Mouse (Mus musculus) liver, postnatal 0 days (tissue): ENCODE data around the gene Agap1. TPM values are rescaled to one million over a fixed set of nuclear protein-coding genes. Genes with fewer than 3 reads are reported as not detected.
A peak's percentile ranks its signal among the peaks of the same experiment; 100 is the strongest.

ENCODE experiments used
- ATAC-seq: fragments of 200-750 bp; cut with Nextera tagmentation; 2 replicates; pipeline ENCODE4 v1.8.0; 2017; ENCODE audit warnings: mild to moderate bottlenecking, moderate library complexity
- DNase-seq: peaks from one replicate; pipeline ENCODE4 v3.0.0-alpha.2; 2016
- H3K27ac ChIP-seq: fragments of 300-500 bp; sonication (generic); 2 replicates; pipeline ENCODE4 v1.5.1; 2014; ENCODE audit warnings: antibody characterized with exemption, moderate library complexity, mild to moderate bottlenecking, low read depth
- H3K27me3 ChIP-seq: fragments of 300-500 bp; sonication (generic); 2 replicates; pipeline ENCODE4 v1.6.1; 2014; ENCODE audit warnings: low read length, control low read depth, mixed read lengths; ENCODE audit not compliant: insufficient read depth
- H3K36me3 ChIP-seq: fragments of 300-500 bp; sonication (generic); replicated peaks from 2 replicates; pipeline ENCODE4 v1.6.1; 2014; ENCODE audit warnings: mild to moderate bottlenecking, control low read depth, low read length, moderate library complexity, mixed read lengths; ENCODE audit not compliant: insufficient read depth
- H3K4me1 ChIP-seq: fragments of 300-500 bp; sonication (generic); 2 replicates; pipeline ENCODE4 v1.6.1; 2014; ENCODE audit warnings: antibody characterized with exemption, mild to moderate bottlenecking, control low read depth; ENCODE audit not compliant: insufficient read depth
- H3K4me2 ChIP-seq: fragments of 300-500 bp; sonication (generic); 2 replicates; pipeline ENCODE4 v1.6.1; 2014; ENCODE audit warnings: low read depth, mild to moderate bottlenecking, low read length, moderate library complexity, mixed read lengths
- H3K4me3 ChIP-seq: fragments of 300-500 bp; sonication (generic); 2 replicates; pipeline ENCODE4 v1.5.1; 2014; ENCODE audit warnings: low read depth, low read length
- H3K9ac ChIP-seq: fragments of 300-500 bp; sonication (generic); replicated peaks from 2 replicates; pipeline ENCODE4 v1.6.1; 2014; ENCODE audit warnings: mild to moderate bottlenecking, moderate library complexity
- H3K9me3 ChIP-seq: fragments of 300-500 bp; sonication (generic); 2 replicates; pipeline ENCODE4 v1.6.1; 2016; ENCODE audit warnings: mild to moderate bottlenecking, control low read depth, low read length, mixed read lengths
- CTCF ChIP-seq: sonication (generic); IDR thresholded peaks from 2 replicates; pipeline ENCODE4 v1.5.1; 2016; ENCODE audit warnings: antibody characterized with exemption, low read depth
- EP300 ChIP-seq: IDR thresholded peaks from 2 replicates; pipeline ENCODE4 v1.6.1; 2016; ENCODE audit warnings: antibody characterized with exemption, low read depth, mild to moderate bottlenecking
- WGBS: fragments of 180-500 bp; shearing (Covaris S2); extraction: QIAGEN DNeasy Blood & Tissue Kit; methylation state at CpG from one replicate; pipeline ENCODE4 v1.1.7; 2014; ENCODE audit not compliant: insufficient replicate concordance; 5-methylcytosine and 5-hydroxymethylcytosine counted together
- polyA plus RNA-seq: library from polyadenylated mRNA; unstranded; fragments of >200 nt; fragmentation: Nextera tagmentation; extraction: Ambion mirVana; gene quantifications from 2 replicates; pipeline ENCODE4 v1.2.1, GENCODE M21; 2015

Gene Agap1
- polyA plus RNA-seq, 1 experiment from 2014 or later, result 1.0 TPM

- ATAC-seq, result no peak
- no peak overlapping the region for H3K4me3 ChIP-seq
Measured at GRCm38 (mm10) chr1:89884335-89884734, 429.7 kb downstream of the Agap1 start.

GRCm38 (mm10) chr1:89885696-89886095, 431.1 kb downstream of the Agap1 start:
- no peak overlapping the region for H3K9ac ChIP-seq
- peaks cover 4% of the 10 kb centered on the region; the same call in 1 of the 2 replicates for H3K36me3 ChIP-seq
- H3K9me3 ChIP-seq, result no peaks in the 10 kb centered on the region
- TF ChIP-seq EP300, result no peak
- TF ChIP-seq CTCF, result no peak
- no peak overlapping the region for H3K4me3 ChIP-seq
- 56% methylated on average over 4 of the region's 4 CpGs for WGBS
- no peak overlapping the region for H3K4me2 ChIP-seq
- no peaks in the 10 kb centered on the region for H3K4me1 ChIP-seq
- no peaks in the 10 kb centered on the region for H3K27me3 ChIP-seq
- ATAC-seq (no peak), DNase-seq (no peak)
- H3K27ac ChIP-seq, result no peak overlapping the region

More at GRCm38 (mm10) chr1:89884335-89884734, 429.7 kb downstream of the Agap1 start:
- 81% methylated on average over 8 of the region's 8 CpGs for WGBS
- Histone ChIP-seq H3K9me3 (no peaks in the 10 kb centered on the region), H3K36me3 (peaks cover 3% of the 10 kb centered on the region; the same call in 1 of the 2 replicates), H3K4me2 (no peak overlapping the region), H3K27ac (no peak overlapping the region), H3K27me3 (no peaks in the 10 kb centered on the region), H3K9ac (no peak overlapping the region), H3K4me1 (no peaks in the 10 kb centered on the region)
- TF ChIP-seq EP300, result no peak
- no peak for TF ChIP-seq CTCF
- no peak for DNase-seq

GRCm38 (mm10) chr1:89891400-89891799, 436.8 kb downstream of the Agap1 start:
- no peaks in the 10 kb centered on the region for H3K4me1 ChIP-seq
- no peaks in the 10 kb centered on the region for H3K27me3 ChIP-seq
- peaks cover 4% of the 10 kb centered on the region; the same call in 1 of the 2 replicates for H3K36me3 ChIP-seq
- H3K9me3 ChIP-seq, result no peaks in the 10 kb centered on the region
- H3K27ac ChIP-seq, result no peak overlapping the region
- ATAC-seq, result no peak
- 32% methylated on average over 6 of the region's 6 CpGs for WGBS
- H3K4me2 ChIP-seq, result no peak overlapping the region
- no peak for DNase-seq
- no peak overlapping the region for H3K4me3 ChIP-seq
- TF ChIP-seq CTCF (no peak), EP300 (no peak)
- H3K9ac ChIP-seq, result no peak overlapping the region

- Histone ChIP-seq H3K27me3 (no peaks in the 10 kb centered on the region), H3K9ac (no peak overlapping the region), H3K4me1 (no peaks in the 10 kb centered on the region), H3K4me2 (no peak overlapping the region), H3K4me3 (no peak overlapping the region), H3K27ac (no peak overlapping the region), H3K9me3 (no peaks in the 10 kb centered on the region), H3K36me3 (peaks cover 4% of the 10 kb centered on the region; the same call in 1 of the 2 replicates)
- WGBS, result 82% methylated on average over 7 of the region's 7 CpGs
- TF ChIP-seq CTCF, result no peak
- TF ChIP-seq EP300, result no peak
- DNase-seq (no peak), ATAC-seq (no peak)
Measured at GRCm38 (mm10) chr1:89892281-89892680, 437.7 kb downstream of the Agap1 start.

GRCm38 (mm10) chr1:89895801-89896200, 441.2 kb downstream of the Agap1 start:
- 0 out of 2 replicates have a peak, but pooled peaks have one; percentile 41 for ATAC-seq
- no peaks in the 10 kb centered on the region for H3K9me3 ChIP-seq
- H3K4me1 ChIP-seq, result no peaks in the 10 kb centered on the region
- H3K27me3 ChIP-seq, result no peaks in the 10 kb centered on the region
- TF ChIP-seq EP300 (no peak), CTCF (no peak)
- WGBS, result 59% methylated on average over 5 of the region's 5 CpGs
- no peak for DNase-seq
- H3K36me3 ChIP-seq, result no peaks in the 10 kb centered on the region
- no peak overlapping the region for H3K4me3 ChIP-seq
- H3K9ac ChIP-seq, result no peak overlapping the region
- H3K4me2 ChIP-seq, result no peak overlapping the region
- no peak overlapping the region for H3K27ac ChIP-seq

GRCm38 (mm10) chr1:89899036-89899435, 444.4 kb downstream of the Agap1 start:
- Histone ChIP-seq H3K36me3 (no peaks in the 10 kb centered on the region), H3K9ac (no peak overlapping the region), H3K4me2 (no peak overlapping the region), H3K27me3 (no peaks in the 10 kb centered on the region), H3K4me1 (no peaks in the 10 kb centered on the region), H3K27ac (no peak overlapping the region), H3K9me3 (no peaks in the 10 kb centered on the region), H3K4me3 (no peak overlapping the region)
- TF ChIP-seq CTCF, result no peak
- ATAC-seq (peak; percentile 40; the same call in 1 of the 2 replicates), DNase-seq (no peak)
- 22% methylated on average over 2 of the region's 2 CpGs for WGBS
